Mouse (Mus musculus) bone marrow macrophage, adult 2 months (primary cell): ENCODE results near the gene Exoc3l4.

Experiments used
- CTCF ChIP-seq: IDR thresholded peaks from 2 replicates; pipeline ENCODE4 v1.5.1; 2012; ENCODE audit warnings: low read depth, mild to moderate bottlenecking, low read length, moderate library complexity
- POLR2A ChIP-seq: IDR thresholded peaks from 2 replicates; pipeline ENCODE4 v1.6.1; 2012; ENCODE audit warnings: mild to moderate bottlenecking, low read depth, low read length, borderline replicate concordance

- TF ChIP-seq CTCF: no peak
- no peak for TF ChIP-seq POLR2A
These were observed 31.3 kb downstream of the Exoc3l4 start for GRCm38 (mm10) chr12:111447898-111448760.
